In genomic region chr6:40033935-40034334, GRCm38 (mm10) we compare ENCODE assay signal across 28 mouse cellular contexts.
"Had no signal": no experiment of that assay in that cellular context is flagged by ENCODE, and none has a peak within 500 bp of the region (broad histone marks: within the 10 kb centered on the region; RNA-seq: fewer than 3 reads in every experiment).

No protein-coding gene starts in this region.

- H3K4me1 ChIP-seq: embryonic facial prominence, embryonic 10.5 days; embryonic facial prominence, embryonic 12.5 days; embryonic facial prominence, embryonic 13.5 days; embryonic facial prominence, embryonic 15.5 days; forebrain, embryonic 12.5 days; forebrain, embryonic 13.5 days; forebrain, embryonic 15.5 days had no signal

- H3K4me3 ChIP-seq: embryonic facial prominence, embryonic 10.5 days; embryonic facial prominence, embryonic 12.5 days; embryonic facial prominence, embryonic 13.5 days; embryonic facial prominence, embryonic 15.5 days; erythroblast, embryonic 14.5 days; forebrain, embryonic 10.5 days; forebrain, embryonic 12.5 days; forebrain, embryonic 13.5 days; forebrain, embryonic 15.5 days; gastrocnemius, adult 2 months; heart, adult 2 months had no signal

- DNase-seq: cerebellum, adult 2 months; cerebellum, adult 8-10 months; cerebellum, adult 9-10 months; cerebellum, adult 9-11 months; cerebellum, postnatal 10 days; cerebellum, postnatal 14 days; cerebellum, postnatal 25 days; cerebellum, postnatal 36 days; embryo, embryonic 11 days; forebrain, postnatal 0 days; gastrocnemius, adult 2 months; gastrocnemius, postnatal 10 days; gastrocnemius, postnatal 14 days; gastrocnemius, postnatal 25 days; gastrocnemius, postnatal 36 days; heart, adult 18-20 months; heart, adult 2 months had no signal

- ATAC-seq: forebrain, embryonic 13.5 days; forebrain, embryonic 14.5 days; forebrain, embryonic 15.5 days; forebrain, embryonic 16.5 days; forebrain, postnatal 0 days had no signal

- H3K27me3 ChIP-seq: embryonic facial prominence, embryonic 12.5 days; embryonic facial prominence, embryonic 13.5 days; embryonic facial prominence, embryonic 15.5 days; forebrain, embryonic 12.5 days; forebrain, embryonic 13.5 days; forebrain, embryonic 15.5 days had no signal

- H3K9ac ChIP-seq: embryonic facial prominence, embryonic 12.5 days; embryonic facial prominence, embryonic 13.5 days; embryonic facial prominence, embryonic 15.5 days; forebrain, embryonic 12.5 days; forebrain, embryonic 13.5 days; forebrain, embryonic 15.5 days; forebrain, postnatal 0 days had no signal

- H3K36me3 ChIP-seq: embryonic facial prominence, embryonic 10.5 days; embryonic facial prominence, embryonic 12.5 days; embryonic facial prominence, embryonic 13.5 days; embryonic facial prominence, embryonic 15.5 days; forebrain, embryonic 10.5 days; forebrain, embryonic 12.5 days; forebrain, embryonic 15.5 days had no signal

- H3K27ac ChIP-seq: embryonic facial prominence, embryonic 10.5 days; embryonic facial prominence, embryonic 12.5 days; embryonic facial prominence, embryonic 13.5 days; embryonic facial prominence, embryonic 15.5 days; forebrain, embryonic 10.5 days; forebrain, embryonic 12.5 days; forebrain, embryonic 13.5 days; forebrain, embryonic 15.5 days; gastrocnemius, adult 2 months; heart, adult 2 months had no signal

- H3K9me3 ChIP-seq: embryonic facial prominence, embryonic 10.5 days; embryonic facial prominence, embryonic 12.5 days; embryonic facial prominence, embryonic 13.5 days; embryonic facial prominence, embryonic 15.5 days; forebrain, embryonic 10.5 days; forebrain, embryonic 12.5 days; forebrain, embryonic 13.5 days; forebrain, embryonic 15.5 days had no signal

- H3K4me2 ChIP-seq: embryonic facial prominence, embryonic 12.5 days; embryonic facial prominence, embryonic 13.5 days; embryonic facial prominence, embryonic 15.5 days; forebrain, embryonic 12.5 days; forebrain, embryonic 13.5 days; forebrain, embryonic 15.5 days had no signal
